Mouse (Mus musculus) neutrophil, adult 5-6 weeks (primary cell): ENCODE measurements around the gene Ltk. TPM values are rescaled to one million over a fixed set of nuclear protein-coding genes. Genes with fewer than 3 reads are reported as not detected.
"Not testable (repeated sequence)": the region's sequence is repeated elsewhere in the genome, so short reads cannot be mapped to it uniquely, and the experiment has no call there.

Experiments used
- ATAC-seq: fragments of 151-379, 151-347 bp; 2 replicates; pipeline ENCODE4 v1.8.0; 2017; ENCODE audit warnings: mild to moderate bottlenecking, moderate TSS enrichment; ENCODE audit not compliant: insufficient number of reproducible peaks, poor library complexity, low FRiP score, severe bottlenecking; ENCODE audit errors: extremely low read depth
- total RNA-seq: library from RNA; stranded (forward); fragments of 200-1000 nt; gene quantifications from 2 replicates; pipeline ENCODE4 v1.2.3, GENCODE M21; 2017

The Ltk gene
- total RNA-seq, 1 experiment from 2014 or later, result 2.4 TPM

GRCm38 (mm10) chr2:119721070-119721469 is 39.2 kb downstream of the Ltk start:
- no peak for ATAC-seq

- ATAC-seq, result not testable (repeated sequence)
These were observed 44.4 kb downstream of the Ltk start for GRCm38 (mm10) chr2:119715868-119716267.

- ATAC-seq, result no peak
These were observed 50.2 kb downstream of the Ltk start for GRCm38 (mm10) chr2:119710011-119710410.

- ATAC-seq, result no peak
These were observed 52.6 kb downstream of the Ltk start for GRCm38 (mm10) chr2:119707676-119708075.

- ATAC-seq, result no peak
These were observed 57.1 kb downstream of the Ltk start for GRCm38 (mm10) chr2:119703171-119703570.

Other genes with a start within 250 kb of the Ltk start
- 0.12 TPM in 2 replicates for gene Exd1, start 212.8 kb downstream of the Ltk start, total RNA-seq
- 143 and 172 TPM in 2 replicates for gene Chp1, start 212.7 kb downstream of the Ltk start, total RNA-seq
- gene Nusap1, start 142.1 kb downstream of the Ltk start, total RNA-seq, result 2.8 TPM in 2 replicates
- 1.2 and 1.8 TPM in 2 replicates for gene Oip5, start 142.0 kb downstream of the Ltk start, total RNA-seq
- gene Ndufaf1, start 97.6 kb downstream of the Ltk start, total RNA-seq, result 14.0 and 20.1 TPM in 2 replicates
- 34.7 and 36.4 TPM in 2 replicates for gene Rtf1, start 85.4 kb downstream of the Ltk start, total RNA-seq
- gene Itpka, start 18.1 kb downstream of the Ltk start, total RNA-seq, result 0.37 and 0.70 TPM in 2 replicates
- 10.5 and 11.9 TPM in 2 replicates for gene Rpap1, start 27.1 kb upstream of the Ltk start, total RNA-seq
- 0.12 TPM in 1 of 2 replicates, not detected in the other for gene Tyro3, start 37.3 kb upstream of the Ltk start, total RNA-seq
- gene Mga, start 136.8 kb upstream of the Ltk start, total RNA-seq, result 106 and 110 TPM in 2 replicates
- 4.1 and 4.8 TPM in 2 replicates for gene Mapkbp1, start 212.3 kb upstream of the Ltk start, total RNA-seq